Mouse (Mus musculus): ENCODE data around the gene Tigd3. TPM values are rescaled to one million over a fixed set of nuclear protein-coding genes. Genes with fewer than 3 reads are reported as not detected.

The Tigd3 gene
- polyA plus RNA-seq, 1 experiment: 1.1 TPM

Other genes with a start within 250 kb of the Tigd3 start
- 34.3 and 39.7 TPM in 2 replicates for gene Sipa1, start 230.4 kb downstream of the Tigd3 start, polyA plus RNA-seq (2012; rRNA removed)
- 71.1 and 90.9 TPM in 2 replicates for gene Map3k11, start 205.4 kb downstream of the Tigd3 start, polyA plus RNA-seq (2012; rRNA removed)
- 71.8 and 89.0 TPM in 2 replicates for gene Pcnx3, start 205.2 kb downstream of the Tigd3 start, polyA plus RNA-seq (2012; rRNA removed)
- gene Kcnk7, start 189.8 kb downstream of the Tigd3 start, polyA plus RNA-seq (2012; rRNA removed): 0.18 TPM in 1 of 2 replicates, not detected in the other
- gene Ehbp1l1, start 167.8 kb downstream of the Tigd3 start, polyA plus RNA-seq (2012; rRNA removed): 45.1 and 63.8 TPM in 2 replicates
- gene Fam89b, start 164.5 kb downstream of the Tigd3 start, polyA plus RNA-seq (2012; rRNA removed): 65.4 and 79.8 TPM in 2 replicates
- 18.4 and 19.9 TPM in 2 replicates for gene Ltbp3, start 153.2 kb downstream of the Tigd3 start, polyA plus RNA-seq (2012; rRNA removed)
- gene Scyl1, start 122.7 kb downstream of the Tigd3 start, polyA plus RNA-seq (2012; rRNA removed): 53.6 and 70.8 TPM in 2 replicates
- gene Frmd8, start 18.9 kb downstream of the Tigd3 start, polyA plus RNA-seq (2012; rRNA removed): 24.6 and 48.3 TPM in 2 replicates
- 16.0 and 122 TPM in 2 replicates for gene Slc25a45, start 16.3 kb downstream of the Tigd3 start, polyA plus RNA-seq (2012; rRNA removed)
- 69.6 and 84.6 TPM in 2 replicates for gene Dpf2, start 18.9 kb upstream of the Tigd3 start, polyA plus RNA-seq (2012; rRNA removed)
- 20.1 and 26.0 TPM in 2 replicates for gene Cdc42ep2, start 30.7 kb upstream of the Tigd3 start, polyA plus RNA-seq (2012; rRNA removed)
- gene Pola2, start 70.1 kb upstream of the Tigd3 start, polyA plus RNA-seq (2012; rRNA removed): 44.6 and 56.0 TPM in 2 replicates
- 0.05 TPM in 1 of 2 replicates, not detected in the other for gene Slc22a20, start 92.0 kb upstream of the Tigd3 start, polyA plus RNA-seq (2012; rRNA removed)
- gene Capn1, start 121.7 kb upstream of the Tigd3 start, polyA plus RNA-seq (2012; rRNA removed): 102 and 120 TPM in 2 replicates
- 76.7 and 86.7 TPM in 2 replicates for gene Syvn1, start 152.4 kb upstream of the Tigd3 start, polyA plus RNA-seq (2012; rRNA removed)
- 25.2 and 26.8 TPM in 2 replicates for gene Mrpl49, start 163.6 kb upstream of the Tigd3 start, polyA plus RNA-seq (2012; rRNA removed)
- gene Fau, start 163.7 kb upstream of the Tigd3 start, polyA plus RNA-seq (2012; rRNA removed): 1,267 and 1,718 TPM in 2 replicates
- 34.9 and 42.3 TPM in 2 replicates for gene Znhit2, start 167.0 kb upstream of the Tigd3 start, polyA plus RNA-seq (2012; rRNA removed)
- gene Tm7sf2, start 174.2 kb upstream of the Tigd3 start, polyA plus RNA-seq (2012; rRNA removed): 66.0 and 68.4 TPM in 2 replicates
- 77.1 and 79.7 TPM in 2 replicates for gene Vps51, start 183.1 kb upstream of the Tigd3 start, polyA plus RNA-seq (2012; rRNA removed)
- 0.37 and 0.38 TPM in 2 replicates for gene Tmem262, start 185.9 kb upstream of the Tigd3 start, polyA plus RNA-seq (2012; rRNA removed)
- gene Gm28374, start 188.1 kb upstream of the Tigd3 start, polyA plus RNA-seq (2012; rRNA removed): 0.50 TPM in 1 of 2 replicates, not detected in the other
- gene Zfpl1, start 190.8 kb upstream of the Tigd3 start, polyA plus RNA-seq (2012; rRNA removed): 79.9 and 96.7 TPM in 2 replicates
- 11.6 and 15.7 TPM in 2 replicates for gene Cdca5, start 190.8 kb upstream of the Tigd3 start, polyA plus RNA-seq (2012; rRNA removed)
- 0.15 TPM in 1 of 2 replicates, not detected in the other for gene AC131692.1, start 200.3 kb upstream of the Tigd3 start, polyA plus RNA-seq (2012; rRNA removed)
- gene Naaladl1, start 211.6 kb upstream of the Tigd3 start, polyA plus RNA-seq (2012; rRNA removed): 1,535 and 1,726 TPM in 2 replicates
- 21.4 and 24.2 TPM in 2 replicates for gene Sac3d1, start 224.5 kb upstream of the Tigd3 start, polyA plus RNA-seq (2012; rRNA removed)
- gene Snx15, start 234.2 kb upstream of the Tigd3 start, polyA plus RNA-seq (2012; rRNA removed): 40.7 and 47.6 TPM in 2 replicates
- 123 and 147 TPM in 2 replicates for gene Batf2, start 246.8 kb upstream of the Tigd3 start, polyA plus RNA-seq (2012; rRNA removed)
- 68.6 and 69.0 TPM in 2 replicates for gene Arl2, start 247.4 kb upstream of the Tigd3 start, polyA plus RNA-seq (2012; rRNA removed)

Measured in large intestine, adult 2 months (tissue).